Mouse (Mus musculus): Measurements from ENCODE around the gene Rpl3. TPM values are rescaled to one million over a fixed set of nuclear protein-coding genes. Genes with fewer than 3 reads are reported as not detected.

The Rpl3 gene
- total RNA-seq, 4 experiments from 2014 or later = 23.1 to 56.7 (median 39.7) TPM

DNA sequence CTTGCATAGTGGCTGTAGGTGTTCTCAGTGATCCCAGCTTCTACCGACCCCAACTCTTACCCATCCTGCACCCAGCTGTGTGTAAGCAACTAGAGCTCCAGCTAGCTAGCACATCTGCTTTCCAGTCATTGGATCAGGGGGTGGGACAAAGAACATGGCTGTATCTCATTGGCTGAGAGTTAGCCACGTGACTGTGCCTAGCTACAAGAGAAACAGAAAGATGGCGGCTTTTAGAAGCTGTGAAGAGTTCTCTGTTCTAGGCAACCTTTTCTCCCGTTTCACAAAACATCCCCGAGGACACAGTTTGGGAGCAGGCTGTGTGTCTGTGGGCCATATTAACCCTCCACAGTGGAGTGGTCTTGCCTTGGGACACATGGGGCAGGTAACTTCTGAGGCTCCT is 23.6 kb upstream of the Rpl3 start:
- no peak for DNase-seq (ENCODE audit: low spot score in 2 of 2)

GRCm38 (mm10) chr15:80114414-80114813 is 22.7 kb upstream of the Rpl3 start:
- DNase-seq (ENCODE audit: low spot score in 2 of 2) = no peak

GRCm38 (mm10) chr15:80112499-80112898 is 20.8 kb upstream of the Rpl3 start:
- no peak for DNase-seq (ENCODE audit: low spot score in 2 of 2)

GRCm38 (mm10) chr15:80111436-80111835 is 19.8 kb upstream of the Rpl3 start:
- DNase-seq (ENCODE audit: low spot score in 2 of 2) = no peak

- no peak for DNase-seq (ENCODE audit: low spot score in 2 of 2)
Observed at GRCm38 (mm10) chr15:80107575-80107974, 15.9 kb upstream of the Rpl3 start.

GRCm38 (mm10) chr15:80107143-80107542 is 15.5 kb upstream of the Rpl3 start:
- DNase-seq (ENCODE audit: low spot score in 2 of 2) = no peak

- DNase-seq (ENCODE audit: low spot score in 2 of 2) = no peak
Observed at GRCm38 (mm10) chr15:80105490-80106410, 14.1 kb upstream of the Rpl3 start.

DNA sequence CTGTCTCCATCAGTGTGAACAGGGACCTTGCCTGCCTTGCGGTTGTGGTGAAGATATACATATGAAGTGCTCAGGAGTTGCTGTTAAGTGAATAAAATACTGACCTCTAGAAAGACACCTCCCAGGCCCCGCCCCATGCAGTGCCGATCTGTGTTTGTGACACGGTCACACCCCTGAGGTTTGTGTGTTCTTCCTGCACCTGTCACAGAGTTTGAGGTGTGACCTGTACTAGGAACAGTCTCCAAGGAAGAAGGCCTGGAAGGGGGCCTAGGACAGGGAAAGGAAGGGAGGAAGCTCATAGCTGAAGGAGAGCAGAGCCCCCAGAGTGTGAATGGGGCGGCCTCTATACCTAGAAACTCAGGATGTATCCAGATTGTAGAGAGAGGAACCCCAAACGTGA is 10.8 kb upstream of the Rpl3 start:
- DNase-seq (ENCODE audit: low spot score in 2 of 2) = no peak

DNA sequence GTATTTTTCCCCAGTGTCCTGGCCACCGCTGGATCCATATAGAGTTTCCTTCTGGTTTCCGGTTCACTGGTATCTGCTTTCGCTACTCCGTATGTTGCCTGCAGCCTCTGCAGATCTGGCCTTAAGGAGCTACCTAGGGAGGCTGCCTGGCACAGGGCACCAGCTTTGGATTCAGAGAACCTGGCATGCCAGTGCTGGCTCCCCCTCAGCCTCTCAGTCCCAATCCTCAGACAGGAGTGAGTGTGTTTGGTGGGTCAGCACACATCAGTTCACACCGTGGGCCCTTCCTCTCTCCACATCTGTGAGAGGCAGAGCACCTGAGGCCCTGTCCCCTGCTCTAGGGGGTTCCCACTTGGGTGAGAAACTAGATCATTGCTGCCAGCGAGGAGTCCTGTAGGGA is 9.8 kb upstream of the Rpl3 start:
- DNase-seq (ENCODE audit: low spot score in 2 of 2) = no peak

- DNase-seq (ENCODE audit: low spot score in 2 of 2) = no peak
Observed at GRCm38 (mm10) chr15:80100871-80101270, 9.2 kb upstream of the Rpl3 start.

DNA sequence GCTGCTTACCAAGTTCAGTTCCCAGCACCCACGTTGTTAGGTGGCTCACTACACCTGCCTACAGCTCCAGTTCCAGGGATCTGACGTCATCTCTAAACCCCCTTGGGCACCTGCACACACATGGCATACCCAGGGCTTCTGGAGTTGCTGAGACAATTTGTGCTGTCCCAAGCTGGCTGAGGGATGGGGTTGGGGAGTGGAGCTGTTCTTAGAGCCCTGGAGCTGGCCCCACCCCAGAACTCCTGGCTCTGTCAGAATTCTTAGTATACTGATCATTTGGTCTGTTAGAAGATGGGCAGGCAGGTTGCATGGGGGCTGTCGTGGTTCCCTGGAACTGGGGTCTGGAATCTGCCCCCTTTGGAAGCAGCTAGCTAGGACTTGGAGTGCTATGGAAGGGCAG is 8.5 kb upstream of the Rpl3 start:
- no peak for DNase-seq (ENCODE audit: low spot score in 2 of 2)

GRCm38 (mm10) chr15:80099477-80099876 is 7.8 kb upstream of the Rpl3 start:
- DNase-seq (ENCODE audit: low spot score in 2 of 2) = no peak

- DNase-seq (ENCODE audit: low spot score in 2 of 2) = no peak
Observed at GRCm38 (mm10) chr15:80098809-80099208, 7.1 kb upstream of the Rpl3 start.

- DNase-seq (ENCODE audit: low spot score in 2 of 2) = no peak
Observed at GRCm38 (mm10) chr15:80097999-80098461, 6.4 kb upstream of the Rpl3 start.

- no peak for DNase-seq (ENCODE audit: low spot score in 2 of 2)
Observed at GRCm38 (mm10) chr15:80096946-80097881, 5.5 kb upstream of the Rpl3 start.

- no peak for DNase-seq (ENCODE audit: low spot score in 2 of 2)
Observed at GRCm38 (mm10) chr15:80096406-80096805, 4.7 kb upstream of the Rpl3 start.

DNA sequence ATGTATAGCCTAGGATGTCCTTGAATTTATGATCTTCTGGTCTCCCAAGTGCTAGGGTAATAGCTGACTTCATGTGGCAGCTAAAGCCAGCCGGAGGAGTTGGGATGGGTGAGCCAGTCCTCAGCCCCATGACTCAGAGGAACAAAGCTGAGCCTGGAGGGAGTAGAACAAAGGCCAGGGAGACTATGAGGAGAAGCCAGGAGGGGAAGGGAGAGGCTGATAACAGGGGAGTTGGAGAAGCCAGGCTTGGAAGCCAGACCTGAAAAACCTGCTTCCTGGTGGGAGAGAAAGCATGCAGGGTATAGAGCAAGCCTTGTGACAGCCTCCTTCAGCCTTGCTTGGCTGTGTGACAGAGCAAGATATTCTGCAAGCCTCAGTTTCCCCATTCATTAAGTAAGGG is 3.9 kb upstream of the Rpl3 start:
- no peak for DNase-seq (ENCODE audit: low spot score in 2 of 2)

DNA sequence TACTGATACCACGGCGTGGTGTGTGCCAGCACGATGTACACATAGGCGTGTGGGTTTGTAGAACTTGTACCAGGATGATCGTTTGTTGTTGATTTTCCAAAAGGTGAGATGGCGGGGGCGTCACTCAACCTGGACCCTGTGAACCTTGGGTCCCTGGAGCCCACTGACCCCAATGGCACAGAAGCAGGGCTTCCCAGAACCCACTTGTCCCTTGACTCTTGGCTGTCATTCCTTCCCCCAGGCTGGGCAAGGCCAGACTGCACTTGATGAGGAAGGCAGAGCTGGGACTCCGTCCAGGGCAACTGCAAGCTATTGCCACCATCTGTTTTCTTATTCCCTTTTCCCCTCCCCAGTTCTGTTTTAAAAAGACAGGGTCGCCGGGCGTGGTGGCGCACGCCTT is 2.5 kb upstream of the Rpl3 start:
- no peak for DNase-seq (ENCODE audit: low spot score in 2 of 2)

GRCm38 (mm10) chr15:80092599-80092998 is 931 bp upstream of the Rpl3 start:
- DNase-seq (ENCODE audit: low spot score in 2 of 2) = no peak

DNA sequence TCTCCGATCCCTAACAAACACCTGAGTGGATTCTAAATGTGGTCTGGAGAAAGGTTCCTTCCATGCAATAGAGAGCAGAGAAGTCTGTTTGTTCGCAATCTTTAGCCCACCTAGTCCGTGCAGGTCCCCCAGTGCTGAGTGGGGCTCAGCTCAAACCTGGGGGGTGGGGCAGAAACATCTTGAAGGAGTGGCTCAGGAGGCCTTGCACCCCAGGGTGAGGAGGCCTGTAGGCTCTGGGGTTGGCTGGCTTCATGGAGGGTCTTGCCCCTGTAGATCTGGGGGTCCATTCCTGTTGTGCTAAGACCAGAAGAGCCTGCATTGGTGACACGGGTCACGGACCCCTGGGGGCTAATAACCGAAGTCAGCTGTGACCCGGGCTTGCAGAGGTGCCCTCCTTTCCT is 373 bp upstream of the Rpl3 start:
- no peak for DNase-seq (ENCODE audit: low spot score in 2 of 2)

- no peak for DNase-seq (ENCODE audit: low spot score in 2 of 2)
Observed at GRCm38 (mm10) chr15:80090741-80091120, 937 bp downstream of the Rpl3 start.

GRCm38 (mm10) chr15:80090155-80090554 is 1.5 kb downstream of the Rpl3 start:
- DNase-seq (ENCODE audit: low spot score in 2 of 2) = no peak
